Mouse (Mus musculus): Measurements from ENCODE around the gene Gipc1. TPM values are rescaled to one million over a fixed set of nuclear protein-coding genes. Genes with fewer than 3 reads are reported as not detected.

Gipc1 gene
- polyA plus RNA-seq, 1 experiment, result 102 TPM

DNA sequence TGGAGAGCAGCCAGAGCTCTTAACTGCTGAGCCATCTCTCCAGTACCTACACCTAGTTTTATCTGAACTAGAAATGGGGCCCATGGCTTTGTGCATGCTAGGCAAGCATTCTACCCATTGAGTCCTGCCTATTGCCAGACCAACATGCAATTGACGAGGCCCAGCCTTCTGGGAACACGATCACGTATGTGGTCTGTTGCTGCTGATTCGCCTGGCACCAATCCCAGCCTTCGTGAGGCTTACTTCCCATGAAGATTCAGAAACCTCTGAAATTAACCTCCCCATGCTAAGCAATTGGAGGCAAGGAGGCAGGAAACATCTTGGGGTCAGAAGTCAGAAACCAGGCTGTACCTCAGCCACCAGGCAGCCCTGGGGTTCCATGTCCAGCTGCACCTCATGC, 28.1 kb downstream of the Gipc1 start:
- no peak for DNase-seq (ENCODE audit: low spot score)

GRCm38 (mm10) chr8:83681099-83681498, 28.6 kb downstream of the Gipc1 start:
- no peak for DNase-seq (ENCODE audit: low spot score)

DNA sequence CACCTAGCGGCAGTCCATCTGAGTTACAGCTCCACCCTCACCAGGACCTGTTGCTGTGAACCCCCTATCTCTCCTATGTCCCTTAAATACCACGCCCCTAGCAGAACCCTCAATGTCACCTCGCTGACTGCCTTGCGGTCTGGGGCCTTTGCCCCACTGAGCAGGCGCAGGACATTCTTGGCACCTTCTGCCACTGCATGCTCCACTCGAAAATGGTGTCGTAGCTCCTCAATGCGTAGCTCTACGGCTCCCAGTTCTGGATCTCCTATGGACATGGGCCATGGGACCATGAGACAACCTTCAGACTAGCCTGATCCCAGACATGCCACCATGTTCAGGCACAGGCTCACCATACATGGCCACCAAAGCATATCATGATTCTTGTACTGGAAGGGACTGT, 32.0 kb downstream of the Gipc1 start:
- no peak for DNase-seq (ENCODE audit: low spot score)

GRCm38 (mm10) chr8:83689264-83689663, 36.8 kb downstream of the Gipc1 start:
- DNase-seq (ENCODE audit: low spot score), result no peak

- no peak for DNase-seq (ENCODE audit: low spot score)
Observed at GRCm38 (mm10) chr8:83693609-83694236, 41.2 kb downstream of the Gipc1 start.

DNA sequence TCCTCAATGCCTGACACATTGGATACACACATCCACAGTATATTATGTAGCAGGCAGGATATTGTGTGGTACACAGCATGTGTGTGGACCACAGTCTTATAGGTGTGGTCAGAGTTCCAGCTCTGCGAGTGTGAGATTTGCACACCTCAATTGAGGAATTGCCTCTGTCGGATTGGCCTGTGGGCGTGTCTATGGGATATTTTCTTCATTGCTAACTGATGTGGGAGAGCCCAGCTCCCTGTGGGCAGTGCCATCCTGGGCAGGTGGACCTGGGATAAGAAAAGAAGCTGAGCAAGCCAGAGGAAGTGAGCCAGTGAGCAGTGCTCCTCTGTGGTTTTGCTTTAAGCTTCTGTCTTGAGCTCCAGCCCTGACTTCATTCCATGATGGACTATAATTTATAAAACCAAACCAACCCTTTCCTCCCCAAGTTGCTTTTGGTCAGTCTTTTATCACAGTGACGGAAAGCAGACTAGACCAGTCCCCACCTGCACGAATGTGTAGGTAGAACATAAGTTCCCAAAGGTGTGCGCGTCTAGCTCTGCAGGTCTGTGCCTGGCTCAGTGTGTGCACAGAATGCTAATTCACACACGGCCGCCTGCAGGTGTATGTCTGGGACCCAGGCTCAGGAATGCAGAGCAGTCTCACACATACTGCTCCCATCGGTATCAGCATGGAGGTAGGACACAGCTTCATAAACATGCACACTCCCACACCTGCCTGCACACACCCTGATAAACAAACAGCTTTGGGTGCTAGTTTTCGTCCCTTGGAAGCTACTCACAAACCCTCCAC, 42.1 kb downstream of the Gipc1 start:
- DNase-seq (ENCODE audit: low spot score), result no peak

DNA sequence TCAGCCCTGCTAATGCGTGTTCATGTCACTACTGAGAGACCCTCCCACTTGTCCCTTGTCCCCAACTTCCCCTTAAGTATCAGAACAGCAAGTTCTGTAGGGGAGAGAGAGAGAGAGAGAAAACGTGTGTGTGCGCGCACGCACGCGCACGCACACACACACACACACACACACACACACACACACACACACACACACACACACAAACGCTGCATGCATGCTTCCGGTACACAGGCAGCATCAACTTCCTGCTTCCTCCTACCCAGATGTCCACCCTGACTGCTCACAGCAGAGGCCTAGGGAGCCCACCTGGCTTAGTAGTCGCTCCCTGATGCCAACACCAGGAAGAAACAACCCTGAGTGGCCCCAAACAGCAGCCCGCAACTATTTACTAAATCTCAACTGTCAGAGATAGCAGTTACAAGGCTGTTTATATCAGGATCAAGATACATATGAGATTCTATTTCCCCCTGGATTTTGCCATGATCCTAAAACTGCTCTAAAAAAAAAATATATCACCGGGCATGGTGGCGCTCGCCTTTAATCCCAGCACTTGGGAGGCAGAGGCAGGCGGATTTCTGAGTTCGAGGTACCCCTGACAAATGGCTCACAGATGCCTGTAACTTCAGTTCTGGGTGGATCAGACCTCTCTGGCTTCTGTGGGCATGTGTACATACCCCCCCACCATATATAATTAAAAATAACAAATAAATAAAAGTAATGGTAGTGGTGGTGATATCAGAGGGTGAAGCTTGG, 43.1 kb downstream of the Gipc1 start:
- DNase-seq (ENCODE audit: low spot score), result no peak

- peak; percentile 48 for DNase-seq (ENCODE audit: low spot score)
Observed at GRCm38 (mm10) chr8:83697374-83698220, 45.1 kb downstream of the Gipc1 start.

DNA sequence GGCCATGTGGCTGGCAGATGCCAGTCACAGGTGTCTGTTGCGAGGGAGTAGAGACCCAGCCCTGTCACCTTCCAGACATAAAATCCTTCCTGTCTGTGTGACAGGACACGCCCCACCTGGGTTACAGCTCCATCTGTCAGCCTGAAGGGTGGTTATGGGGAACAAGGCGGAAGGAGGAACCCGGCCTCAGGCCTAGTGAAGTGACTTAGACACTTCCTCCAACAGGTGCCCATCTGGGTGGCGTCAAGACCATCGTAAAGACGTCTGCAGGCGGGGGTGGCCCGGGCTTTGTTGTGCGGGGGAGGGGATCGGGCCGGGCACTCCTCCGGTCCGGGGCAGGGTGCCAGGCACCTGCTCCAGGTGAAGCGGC, 45.8 kb downstream of the Gipc1 start:
- no peak for DNase-seq (ENCODE audit: low spot score)

DNA sequence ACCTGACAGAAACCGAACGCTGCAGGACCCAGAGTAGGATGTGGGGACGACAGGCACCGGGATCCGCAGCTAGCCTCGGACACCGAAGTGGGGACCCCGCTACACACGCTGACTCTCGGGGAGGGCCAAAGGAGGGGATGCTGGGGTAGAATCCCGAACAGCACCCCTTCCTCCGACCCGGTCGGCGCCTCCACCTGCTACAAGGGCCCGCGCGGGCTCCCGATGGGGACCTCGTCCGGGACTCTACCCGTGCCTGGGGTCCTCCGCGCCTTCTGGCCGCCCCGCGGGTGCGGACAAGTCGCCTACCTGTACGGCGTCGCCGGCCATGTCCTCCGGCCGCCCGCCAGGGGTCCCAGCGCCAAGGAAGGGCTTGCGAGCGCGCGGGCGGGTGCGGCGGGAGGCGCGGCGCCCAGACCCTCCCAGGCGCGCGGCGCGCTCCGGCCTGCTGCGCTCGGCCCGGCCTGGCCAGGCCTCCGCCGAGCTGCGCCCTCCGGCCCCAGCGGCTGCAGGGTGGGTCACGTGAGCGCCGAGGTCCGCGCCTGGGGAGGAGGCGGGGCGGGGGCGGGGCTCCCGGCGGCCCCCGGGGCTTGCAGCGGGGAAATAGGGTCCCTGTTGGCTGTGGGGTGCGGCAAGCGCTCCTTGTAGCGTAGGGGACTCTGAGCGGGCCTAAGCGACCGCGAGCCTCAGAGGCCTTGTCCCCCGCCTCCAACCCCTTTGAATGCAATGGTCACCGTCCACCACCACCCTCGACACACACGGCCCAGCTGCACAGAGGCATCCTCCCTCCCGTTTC, 46.4 kb downstream of the Gipc1 start, which contains the start of gene Pkn1:
TSS of gene Pkn1 (minus strand) at position 519 of the 793 bp plus-strand sequence.
- peak; percentile 75 for DNase-seq (ENCODE audit: low spot score)

DNA sequence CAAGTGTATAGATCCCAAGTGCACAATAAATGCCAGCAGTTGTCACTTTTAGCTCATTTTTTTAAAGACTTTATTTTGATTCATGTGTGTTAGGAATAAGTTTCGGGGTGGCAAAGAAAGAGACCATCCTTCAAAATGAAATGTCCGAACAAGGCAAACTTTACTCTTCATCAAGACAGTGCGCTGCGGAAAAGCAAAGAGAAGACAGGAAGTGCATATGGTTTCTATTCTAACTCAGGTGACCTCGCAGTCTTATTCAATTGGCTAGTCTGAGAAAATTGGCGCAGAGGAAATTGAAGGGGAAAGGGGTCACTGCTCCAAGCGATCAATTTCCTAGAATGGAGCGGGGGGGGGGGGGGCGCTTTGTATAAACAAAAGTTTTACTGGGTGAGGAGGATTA, 47.1 kb downstream of the Gipc1 start:
- no peak for DNase-seq (ENCODE audit: low spot score)

- DNase-seq (ENCODE audit: low spot score), result no peak
Observed at GRCm38 (mm10) chr8:83700423-83701085, 48.1 kb downstream of the Gipc1 start.

DNA sequence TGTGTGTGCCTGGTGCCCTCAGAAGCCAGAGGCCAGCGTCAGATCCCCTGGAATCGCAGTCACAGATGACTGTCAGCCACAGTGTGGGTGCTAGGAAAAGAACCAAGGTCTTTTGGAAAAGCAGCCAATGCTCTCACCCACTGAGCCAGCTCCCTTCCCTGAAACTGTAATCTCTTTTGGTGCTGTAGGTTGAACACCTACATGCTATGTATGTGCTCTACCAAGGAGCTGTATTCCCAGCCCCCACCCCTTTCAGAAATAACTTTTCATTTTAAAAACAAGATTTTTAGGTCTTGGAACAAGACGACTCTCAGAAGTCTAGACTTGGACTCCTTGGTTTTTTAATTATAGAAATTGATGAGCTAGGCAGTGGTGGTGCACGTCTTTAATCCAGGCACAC, 50.9 kb downstream of the Gipc1 start:
- DNase-seq (ENCODE audit: low spot score), result no peak

DNA sequence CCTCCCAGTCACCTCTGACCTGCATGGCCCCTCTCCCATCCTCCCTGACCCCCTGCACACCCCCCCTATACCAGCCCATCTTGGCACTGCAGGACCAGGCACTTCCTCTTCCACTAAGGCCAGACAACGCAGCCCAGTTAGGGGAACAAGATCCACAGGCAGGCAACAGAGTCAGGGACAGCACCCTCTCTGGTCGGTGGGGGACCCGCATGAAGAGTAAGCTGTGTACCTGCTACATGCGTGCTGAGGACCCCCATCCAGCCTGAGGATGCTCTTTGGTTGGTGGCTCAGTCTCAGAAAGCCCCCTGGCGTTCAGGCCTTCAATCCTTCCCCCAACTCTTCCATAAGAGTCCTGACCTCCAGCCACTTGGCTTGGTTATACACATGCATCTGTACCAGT, 53.9 kb downstream of the Gipc1 start:
- DNase-seq (ENCODE audit: low spot score), result no peak

DNA sequence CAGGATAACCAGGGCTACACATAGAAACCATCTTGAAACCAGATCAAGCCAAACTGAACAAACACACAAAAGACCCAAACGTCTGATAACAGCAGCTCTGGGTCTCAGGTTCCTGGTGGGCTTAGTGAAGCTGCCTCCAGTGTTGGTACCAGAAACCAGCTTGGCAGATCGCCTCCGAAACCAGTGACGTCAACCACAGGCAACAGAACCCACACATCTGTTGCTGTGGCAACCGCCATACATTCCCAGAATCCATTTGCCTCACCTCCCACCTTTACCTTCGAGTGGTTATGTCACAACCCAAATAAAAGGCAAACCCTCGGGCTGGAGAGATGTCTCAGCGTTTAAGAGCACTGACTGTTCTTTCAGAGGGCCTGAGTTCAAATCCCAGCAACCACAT, 55.1 kb downstream of the Gipc1 start:
- DNase-seq (ENCODE audit: low spot score), result no peak

Other genes starting within 250 kb of the Gipc1 start
- 69.9 and 80.0 TPM in 2 replicates for gene Scoc, start 194.3 kb upstream of the Gipc1 start, polyA plus RNA-seq (2012; rRNA removed)
- not detected in 2 replicates for gene Olfr370, start 116.9 kb upstream of the Gipc1 start, polyA plus RNA-seq (2012; rRNA removed)
- 241 and 263 TPM in 2 replicates for gene Ndufb7, start 86.0 kb upstream of the Gipc1 start, polyA plus RNA-seq (2012; rRNA removed)
- 298 and 313 TPM in 2 replicates for gene Tecr, start 44.7 kb upstream of the Gipc1 start, polyA plus RNA-seq (2012; rRNA removed)
- gene Dnajb1, start 44.5 kb upstream of the Gipc1 start, polyA plus RNA-seq (2012; rRNA removed), result 30.7 and 36.8 TPM in 2 replicates
- gene Ptger1, start 14.0 kb downstream of the Gipc1 start, polyA plus RNA-seq (2012; rRNA removed), result 4.9 and 5.5 TPM in 2 replicates
- gene Pkn1, start 46.5 kb downstream of the Gipc1 start, polyA plus RNA-seq (2012; rRNA removed), result 39.0 and 43.3 TPM in 2 replicates
- 24.8 and 36.4 TPM in 2 replicates for gene Ddx39, start 62.5 kb downstream of the Gipc1 start, polyA plus RNA-seq (2012; rRNA removed)
- 119 and 129 TPM in 2 replicates for gene Adgre5, start 88.6 kb downstream of the Gipc1 start, polyA plus RNA-seq (2012; rRNA removed)
- 39.4 and 48.3 TPM in 2 replicates for gene Adgrl1, start 247.4 kb downstream of the Gipc1 start, polyA plus RNA-seq (2012; rRNA removed)

Measured in urinary bladder, adult 2 months (tissue).